Mouse (Mus musculus) T-helper 17 cell (primary cell): ENCODE data around the gene Ncl.

Experiments used
- in situ Hi-C, 2 experiments: fragments of 300-600 bp; cut with MboI, MseI; formaldehyde crosslinking; loops; 1 replicate in 1 of 2; 2 replicates in 1 of 2; pipeline ENCODE4 v1.15.1; 2025; ENCODE audit warnings: high pct_unique_total_duplicates in 2 of 2

The Ncl gene

GRCm38 (mm10) chr1:86313096-86313771 lies 46.0 kb downstream of the Ncl start:
- in situ Hi-C loops = loop anchor here in 1 of 2 experiments (5.0 kb wide), 1 partner anchor 106 kb away; no protein-coding TSS in a partner anchor

- in situ Hi-C loops = loop anchor here in 1 of 2 experiments (5.0 kb wide), 1 partner anchor 105 kb away; no protein-coding TSS in a partner anchor
Measured at GRCm38 (mm10) chr1:86312269-86312668, 46.9 kb downstream of the Ncl start.

GRCm38 (mm10) chr1:86311467-86312005 lies 47.7 kb downstream of the Ncl start:
- in situ Hi-C loops = loop anchor here in 1 of 2 experiments (5.0 kb wide), 1 partner anchor 104 kb away; no protein-coding TSS in a partner anchor

- in situ Hi-C loops = loop anchor here in 1 of 2 experiments (5.0 kb wide), 1 partner anchor 103 kb away; no protein-coding TSS in a partner anchor
Measured at GRCm38 (mm10) chr1:86310536-86311310, 48.5 kb downstream of the Ncl start.

GRCm38 (mm10) chr1:86309270-86309833 lies 49.8 kb downstream of the Ncl start:
- in situ Hi-C loops = no loop called here

- in situ Hi-C loops = no loop called here
Measured at GRCm38 (mm10) chr1:86307871-86308641, 51.1 kb downstream of the Ncl start.

GRCm38 (mm10) chr1:86307177-86307762 lies 51.9 kb downstream of the Ncl start:
- in situ Hi-C loops = no loop called here

GRCm38 (mm10) chr1:86306686-86307085 lies 52.5 kb downstream of the Ncl start:
- in situ Hi-C loops = no loop called here

- in situ Hi-C loops = no loop called here
Measured at GRCm38 (mm10) chr1:86303873-86304250, 55.3 kb downstream of the Ncl start.

GRCm38 (mm10) chr1:86303063-86303872 lies 55.9 kb downstream of the Ncl start:
- in situ Hi-C loops = no loop called here

GRCm38 (mm10) chr1:86302532-86302931 lies 56.7 kb downstream of the Ncl start, which contains the start of gene B3gnt7:
Gene B3gnt7, plus strand, starts transcription at chr1:86302832.
- in situ Hi-C loops = no loop called here

GRCm38 (mm10) chr1:86301221-86302091 lies 57.7 kb downstream of the Ncl start:
- in situ Hi-C loops = no loop called here

- in situ Hi-C loops = no loop called here
Measured at GRCm38 (mm10) chr1:86300731-86301130, 58.5 kb downstream of the Ncl start.

- in situ Hi-C loops = no loop called here
Measured at GRCm38 (mm10) chr1:86300093-86300492, 59.1 kb downstream of the Ncl start.
